Mouse (Mus musculus) stomach, embryonic 14.5 days (tissue): Measurements from ENCODE around the gene Gm21970. TPM values are rescaled to one million over a fixed set of nuclear protein-coding genes. Genes with fewer than 3 reads are reported as not detected.

ENCODE experiments used
- ATAC-seq: fragments of 200-750 bp; cut with Nextera tagmentation; 2 replicates; pipeline ENCODE4 v1.8.0; 2017; ENCODE audit warnings: low read depth, moderate TSS enrichment; ENCODE audit not compliant: insufficient number of reproducible peaks, insufficient read depth, low FRiP score
- H3K27ac ChIP-seq: fragments of 300-500 bp; sonication (generic); 2 replicates; pipeline ENCODE4 v1.5.1; 2014; ENCODE audit warnings: mild to moderate bottlenecking, low read length, moderate library complexity, mixed read lengths
- H3K27me3 ChIP-seq: fragments of 300-500 bp; sonication (generic); 2 replicates; pipeline ENCODE4 v1.6.1; 2014; ENCODE audit warnings: low read length, control low read depth, mixed read lengths; ENCODE audit not compliant: control insufficient read depth, insufficient read depth
- H3K36me3 ChIP-seq: fragments of 300-500 bp; sonication (generic); 2 replicates; pipeline ENCODE4 v1.6.1; 2014; ENCODE audit warnings: mild to moderate bottlenecking, control low read depth, low read length, moderate library complexity, mixed read lengths; ENCODE audit not compliant: control insufficient read depth, insufficient read depth
- H3K4me1 ChIP-seq: fragments of 300-500 bp; sonication (generic); 2 replicates; pipeline ENCODE4 v1.6.1; 2014; ENCODE audit warnings: low read length, control low read depth, mixed read lengths; ENCODE audit not compliant: control insufficient read depth, insufficient read depth
- H3K4me2 ChIP-seq: fragments of 300-500 bp; sonication (generic); replicated peaks from 2 replicates; pipeline ENCODE4 v1.6.1; 2014; ENCODE audit warnings: low read depth, low read length, control low read depth
- H3K4me3 ChIP-seq: fragments of 300-500 bp; sonication (generic); 2 replicates; pipeline ENCODE4 v1.5.1; 2014; ENCODE audit warnings: low read depth, low read length, control low read depth
- H3K9ac ChIP-seq: fragments of 300-500 bp; sonication (generic); replicated peaks from 2 replicates; pipeline ENCODE4 v1.6.1; 2014; ENCODE audit warnings: low read depth, mild to moderate bottlenecking, control low read depth, low read length, moderate library complexity, mixed read lengths
- H3K9me3 ChIP-seq: fragments of 300-500 bp; sonication (generic); 2 replicates; pipeline ENCODE4 v1.6.1; 2016; ENCODE audit warnings: low read depth, low read length, control low read depth; ENCODE audit not compliant: control insufficient read depth
- WGBS: fragments of 180-500 bp; shearing (Covaris S2); extraction: QIAGEN DNeasy Blood & Tissue Kit; methylation state at CpG from one replicate; pipeline ENCODE4 v1.1.7; 2014; 5-methylcytosine and 5-hydroxymethylcytosine counted together
- polyA plus RNA-seq: library from polyadenylated mRNA; unstranded; fragments of >200 nt; fragmentation: Nextera tagmentation; extraction: Ambion mirVana; gene quantifications from 2 replicates; pipeline ENCODE4 v1.2.1, GENCODE M21; 2014

Gene Gm21970
- polyA plus RNA-seq, 1 experiment from 2014 or later: not detected

DNA sequence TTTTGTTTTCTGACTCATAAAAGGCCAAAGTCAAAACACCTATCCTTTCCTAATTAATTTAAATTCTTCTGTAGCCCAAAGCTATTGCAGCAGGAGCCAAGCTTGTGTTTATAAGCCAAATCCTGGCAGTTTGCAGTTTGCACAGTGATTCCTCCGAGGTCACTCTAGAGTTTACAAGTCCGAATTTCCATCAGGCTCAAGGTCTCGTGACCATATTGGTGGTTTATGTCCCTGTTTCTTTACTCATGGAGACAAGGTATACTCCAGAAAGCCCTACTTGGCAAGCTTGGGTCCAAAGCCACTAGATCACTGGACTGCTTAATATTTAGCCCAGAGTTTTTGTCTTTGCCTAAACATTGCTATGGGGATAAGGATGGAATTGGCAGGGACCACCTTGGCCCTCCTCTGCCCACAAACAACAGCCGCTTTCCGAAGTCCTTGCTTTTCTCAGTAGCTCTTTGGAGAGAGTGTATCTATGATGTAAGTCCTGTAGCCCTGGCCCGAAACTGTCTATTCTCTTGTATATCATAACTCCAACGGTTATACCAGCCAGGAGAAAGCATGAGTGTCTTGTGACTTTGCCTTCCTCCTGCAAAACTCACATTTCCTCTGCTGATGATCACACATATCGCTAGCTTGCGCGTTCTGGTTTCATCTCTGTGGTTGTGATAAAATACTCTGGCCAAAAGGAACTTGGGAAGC, 5.0 kb upstream of the Gm21970 start:
- peaks cover 18% of the 10 kb centered on the region for H3K36me3 ChIP-seq
- H3K4me1 ChIP-seq: no peaks in the 10 kb centered on the region
- H3K27ac ChIP-seq: no peak overlapping the region
- H3K4me2 ChIP-seq: no peak overlapping the region
- WGBS: 91% methylated on average over 10 of the region's 10 CpGs
- H3K27me3 ChIP-seq: no peaks in the 10 kb centered on the region
- H3K9ac ChIP-seq: no peak overlapping the region
- no peak overlapping the region for H3K4me3 ChIP-seq
- no peak for ATAC-seq
- H3K9me3 ChIP-seq: no peaks in the 10 kb centered on the region

DNA sequence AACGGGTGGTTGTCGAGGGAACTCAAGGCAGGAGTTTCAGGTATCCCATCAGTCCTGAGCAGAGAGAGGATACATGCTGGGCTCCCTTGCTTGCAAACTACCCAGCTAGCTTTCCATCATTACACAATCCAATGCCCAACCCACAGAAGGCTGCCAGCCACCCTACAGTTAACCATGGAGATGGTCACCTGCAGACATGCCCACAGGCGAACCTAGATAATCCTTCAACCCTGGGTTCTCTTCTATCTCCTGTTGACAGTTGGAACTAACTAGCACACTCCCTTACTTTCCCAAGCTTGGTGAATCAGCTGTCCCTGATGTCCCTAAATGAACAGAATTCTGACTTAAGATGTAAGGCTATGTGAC, 4.4 kb upstream of the Gm21970 start:
- WGBS: 91% methylated on average over 3 of the region's 3 CpGs
- no peak overlapping the region for H3K4me2 ChIP-seq
- ATAC-seq: no peak
- no peaks in the 10 kb centered on the region for H3K9me3 ChIP-seq
- no peaks in the 10 kb centered on the region for H3K27me3 ChIP-seq
- peaks cover 18% of the 10 kb centered on the region for H3K36me3 ChIP-seq
- no peak overlapping the region for H3K9ac ChIP-seq
- no peak overlapping the region for H3K4me3 ChIP-seq
- no peak overlapping the region for H3K27ac ChIP-seq
- H3K4me1 ChIP-seq: no peaks in the 10 kb centered on the region

DNA sequence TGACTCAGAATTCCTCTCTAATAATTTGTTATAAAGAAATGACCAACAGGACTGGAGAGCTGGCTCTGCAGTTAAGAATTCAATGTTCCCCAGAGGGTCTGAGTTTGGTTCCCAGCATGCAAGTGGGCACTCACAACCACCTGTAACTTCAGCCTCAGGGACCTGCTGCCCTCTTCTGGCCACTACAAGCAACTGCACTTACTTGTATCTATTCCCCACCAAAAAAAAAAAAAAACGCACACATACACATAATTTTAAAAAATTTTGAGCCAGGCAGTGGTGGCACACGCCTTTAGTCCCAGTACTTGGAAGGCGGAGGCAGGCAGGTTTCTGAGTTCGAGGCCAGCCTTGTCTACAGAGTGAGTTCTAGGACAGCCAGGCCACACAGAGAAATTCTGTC, 1.4 kb upstream of the Gm21970 start:
- 92% methylated on average over 4 of the region's 4 CpGs for WGBS
- Histone ChIP-seq H3K27ac (no peak overlapping the region), H3K9me3 (no peaks in the 10 kb centered on the region), H3K4me1 (no peaks in the 10 kb centered on the region), H3K4me2 (no peak overlapping the region), H3K27me3 (no peaks in the 10 kb centered on the region), H3K4me3 (no peak overlapping the region), H3K36me3 (peaks cover 30% of the 10 kb centered on the region), H3K9ac (no peak overlapping the region)
- ATAC-seq: no peak

DNA sequence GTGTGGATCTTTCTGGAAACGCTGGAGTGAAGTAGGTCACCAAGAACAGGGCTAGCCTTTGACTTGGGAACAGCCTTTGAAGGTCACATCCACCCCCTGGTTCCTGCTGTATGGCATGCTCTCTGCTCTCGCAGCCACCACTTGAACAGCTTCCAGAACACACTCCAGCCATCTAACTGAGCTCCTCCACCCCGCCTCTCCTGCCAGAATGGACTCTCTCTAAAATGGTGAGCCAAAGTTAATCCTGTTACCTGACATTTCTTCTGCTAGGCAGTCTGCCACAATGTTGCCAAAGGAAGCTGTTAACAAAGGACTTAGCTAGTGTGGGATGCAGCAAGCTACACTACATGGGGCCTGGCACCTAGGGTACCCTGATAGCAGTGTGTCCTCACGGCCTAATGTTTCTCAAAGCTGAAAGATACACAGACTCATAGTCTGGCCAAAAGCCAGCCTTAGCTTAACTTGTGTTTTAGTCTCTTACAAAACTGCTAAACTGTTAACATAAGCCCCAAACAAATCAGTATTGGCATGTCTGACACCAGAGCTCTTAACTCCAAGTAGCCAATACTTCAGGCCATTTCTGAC, 3.4 kb downstream of the Gm21970 start:
- H3K36me3 ChIP-seq: peaks cover 22% of the 10 kb centered on the region
- H3K4me2 ChIP-seq: no peak overlapping the region
- no peak overlapping the region for H3K4me3 ChIP-seq
- no peak for ATAC-seq
- no peaks in the 10 kb centered on the region for H3K4me1 ChIP-seq
- H3K9ac ChIP-seq: no peak overlapping the region
- WGBS: 69% methylated on average over 4 of the region's 4 CpGs
- no peaks in the 10 kb centered on the region for H3K27me3 ChIP-seq
- H3K27ac ChIP-seq: no peak overlapping the region
- H3K9me3 ChIP-seq: no peaks in the 10 kb centered on the region

DNA sequence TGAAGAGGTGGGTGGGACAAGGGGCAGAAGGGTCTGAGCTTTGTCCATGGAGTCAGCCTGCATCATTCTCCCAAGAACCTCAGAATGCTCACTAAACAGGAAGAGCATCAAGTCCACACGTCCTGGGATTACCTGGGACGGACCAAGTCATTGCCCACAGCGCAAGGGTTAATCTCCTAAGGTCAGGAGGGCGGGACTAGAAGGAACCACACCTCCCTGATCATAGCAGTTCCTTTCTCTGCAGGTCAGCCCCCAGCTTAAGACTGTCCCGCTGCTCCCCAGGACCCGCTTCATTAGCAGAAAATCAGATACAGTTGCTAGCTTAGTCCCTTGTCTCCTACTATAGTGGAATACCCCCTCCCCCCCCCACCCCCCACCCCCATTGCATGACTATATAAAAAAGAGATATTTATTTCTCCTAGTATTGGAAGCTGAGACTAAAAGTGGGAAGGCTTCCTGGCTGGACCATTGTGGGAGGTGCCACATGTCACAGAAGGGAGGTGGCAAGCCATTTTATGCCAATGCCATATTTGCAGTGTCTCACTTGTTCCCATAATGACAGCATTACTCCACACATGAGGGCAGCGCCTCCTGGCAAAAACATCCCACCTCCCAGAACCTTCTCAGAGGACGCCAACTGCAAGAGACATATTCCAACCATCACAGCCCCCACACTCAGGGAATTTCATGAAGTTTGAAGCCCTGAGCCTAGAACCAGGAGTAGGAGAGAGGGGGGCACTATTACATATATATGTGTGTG, 4.3 kb downstream of the Gm21970 start:
- Histone ChIP-seq H3K9ac (no peak overlapping the region), H3K4me3 (no peak overlapping the region), H3K27me3 (no peaks in the 10 kb centered on the region), H3K27ac (no peak overlapping the region), H3K4me2 (no peak overlapping the region), H3K36me3 (peaks cover 22% of the 10 kb centered on the region), H3K9me3 (no peaks in the 10 kb centered on the region), H3K4me1 (no peaks in the 10 kb centered on the region)
- no peak for ATAC-seq
- WGBS: 65% methylated on average over 8 of the region's 8 CpGs

DNA sequence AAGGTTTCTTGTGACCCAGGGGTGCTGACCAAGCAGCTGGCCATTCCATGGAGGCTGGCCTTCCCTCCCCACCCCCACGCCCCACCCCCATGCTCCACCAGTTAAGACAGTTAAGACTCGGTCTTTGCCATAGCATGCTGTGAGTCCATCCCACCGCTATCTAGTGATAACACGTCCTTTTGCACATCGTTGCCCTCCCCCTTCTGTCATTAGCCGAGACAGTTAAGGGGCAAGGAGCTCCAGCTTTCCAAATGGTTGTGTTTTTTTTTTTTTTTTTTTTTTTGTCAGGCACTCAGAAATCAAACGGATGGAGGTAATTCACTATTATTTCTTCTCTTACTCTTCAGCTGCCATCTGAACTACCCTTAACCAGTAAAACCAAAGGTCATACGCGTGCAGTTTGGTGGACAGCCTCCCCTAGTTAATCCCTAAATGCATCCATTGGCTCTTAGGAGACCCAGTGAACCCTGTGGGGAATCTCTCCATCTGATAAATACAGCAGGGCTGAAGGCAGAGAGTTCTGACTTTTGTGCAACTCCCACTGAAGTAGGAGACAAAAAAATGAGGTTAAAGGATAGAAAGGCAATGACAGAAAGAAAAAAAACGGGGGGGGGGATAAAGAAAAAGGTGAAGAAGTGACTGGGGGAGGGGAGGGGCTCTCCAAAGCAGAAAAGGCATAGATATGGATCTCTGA, 5.5 kb downstream of the Gm21970 start:
- Histone ChIP-seq H3K4me2 (no peak overlapping the region), H3K36me3 (peaks cover 22% of the 10 kb centered on the region), H3K4me1 (no peaks in the 10 kb centered on the region), H3K9ac (no peak overlapping the region), H3K4me3 (no peak overlapping the region), H3K27ac (no peak overlapping the region), H3K9me3 (no peaks in the 10 kb centered on the region), H3K27me3 (no peaks in the 10 kb centered on the region)
- WGBS: 71% methylated on average over 10 of the region's 10 CpGs
- no peak for ATAC-seq

DNA sequence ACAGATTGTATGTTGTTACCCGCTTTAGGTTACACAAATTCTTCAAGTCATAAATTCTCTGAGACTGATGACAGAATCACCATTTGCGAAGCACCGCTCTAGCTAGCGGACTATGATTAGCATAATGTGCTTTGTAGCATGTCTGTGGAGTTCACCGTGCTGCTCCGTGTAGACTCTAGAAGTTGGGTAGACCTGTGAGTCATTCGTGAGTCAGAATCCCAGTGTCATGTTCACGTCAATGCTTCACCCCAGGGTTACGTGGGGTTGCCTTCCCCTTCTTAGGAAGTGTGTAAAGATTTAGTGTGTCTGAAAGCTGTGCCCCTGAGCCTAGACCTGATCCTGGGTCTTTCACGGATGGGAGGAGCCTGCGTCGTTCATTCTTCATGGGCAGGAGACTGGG, 6.5 kb downstream of the Gm21970 start:
- H3K36me3 ChIP-seq: peaks cover 15% of the 10 kb centered on the region
- H3K4me1 ChIP-seq: no peaks in the 10 kb centered on the region
- H3K9me3 ChIP-seq: no peaks in the 10 kb centered on the region
- no peak overlapping the region for H3K4me2 ChIP-seq
- H3K27me3 ChIP-seq: no peaks in the 10 kb centered on the region
- H3K27ac ChIP-seq: no peak overlapping the region
- 90% methylated on average over 12 of the region's 12 CpGs for WGBS
- H3K9ac ChIP-seq: no peak overlapping the region
- ATAC-seq: no peak
- no peak overlapping the region for H3K4me3 ChIP-seq

DNA sequence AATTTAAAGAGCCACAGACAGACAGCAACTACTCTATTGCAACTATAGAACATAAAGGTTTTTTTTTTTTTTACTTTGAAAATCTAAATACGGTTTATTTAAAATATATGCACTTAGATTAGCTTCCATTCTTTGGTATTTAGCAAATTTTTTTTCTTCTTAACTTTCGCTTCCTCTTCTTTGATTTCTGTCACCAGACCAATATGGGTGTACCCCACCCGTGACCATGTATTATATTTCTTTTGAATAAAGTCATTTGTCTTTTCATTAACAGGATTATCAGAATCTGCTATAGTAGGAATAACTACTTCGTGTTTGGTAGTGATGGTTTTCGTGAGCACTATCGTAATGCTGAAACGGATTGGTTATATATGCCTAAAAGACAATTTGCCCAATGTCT, 7.4 kb downstream of the Gm21970 start:
- peaks cover 10% of the 10 kb centered on the region for H3K36me3 ChIP-seq
- ATAC-seq: no peak
- H3K4me2 ChIP-seq: no peak overlapping the region
- H3K4me3 ChIP-seq: no peak overlapping the region
- H3K27me3 ChIP-seq: no peaks in the 10 kb centered on the region
- 90% methylated on average over 7 of the region's 7 CpGs for whole genome bisulfite sequencing
- no peaks in the 10 kb centered on the region for H3K9me3 ChIP-seq
- no peaks in the 10 kb centered on the region for H3K4me1 ChIP-seq
- no peak overlapping the region for H3K27ac ChIP-seq
- H3K9ac ChIP-seq: no peak overlapping the region
